In genomic region chr11:99111155-99111554, GRCm38 (mm10) we compare ENCODE assay signal across 11 mouse cellular contexts. TPM values are rescaled to one million over a fixed set of nuclear protein-coding genes. Genes with fewer than 3 reads are reported as not detected.
DNase-seq lines count a peak whose midpoint lies in the region; ATAC-seq lines count a peak whose summit lies in the region.
"Had no signal": no experiment of that assay in that cellular context is flagged by ENCODE, and none has a peak within 500 bp of the region (broad histone marks: within the 10 kb centered on the region; RNA-seq: fewer than 3 reads in every experiment).

No protein-coding gene starts in this region.

- peaks cover 50% of the 10 kb centered on the region for H3K27me3 ChIP-seq in megakaryocyte, embryonic 14.5 days (replicated peaks)
- H3K27me3 ChIP-seq in midbrain, embryonic 10.5 days (ENCODE audit: low read depth, poor library complexity, severe bottlenecking): 0 out of 2 replicates have a peak, but pooled peaks cover 6% of the 10 kb centered on the region
- H3K27me3 ChIP-seq: hindbrain, embryonic 13.5 days; liver, embryonic 12.5 days had no signal

- H3K4me1 ChIP-seq in megakaryocyte, embryonic 14.5 days: no peaks in the 10 kb centered on the region; the same call in 1 of the 2 replicates
- H3K4me1 ChIP-seq in midbrain, embryonic 10.5 days: peaks cover 34% of the 10 kb centered on the region

- peak; percentile 61 to 77 for DNase-seq in frontal cortex, postnatal 36 days (ENCODE audit: low spot score in 2 of 2)
- peak; percentile 64 to 69 for DNase-seq in left cerebral cortex, postnatal 36 days (ENCODE audit: low spot score in 2 of 2)
- DNase-seq in thymus, postnatal 36 days: peak; percentile 53 to 76
- no peak for DNase-seq in lung, postnatal 10 days
- no peak for DNase-seq in kidney, postnatal 10 days
- DNase-seq in midbrain, embryonic 10.5 days (ENCODE audit: low spot score): no peak

- no peak overlapping the region for H3K27ac ChIP-seq in midbrain, embryonic 10.5 days (replicated peaks)
- H3K27ac ChIP-seq: hindbrain, embryonic 13.5 days; liver, embryonic 12.5 days had no signal

- H3K9me3 ChIP-seq in megakaryocyte, embryonic 14.5 days: peaks cover 8% of the 10 kb centered on the region
- no peaks in the 10 kb centered on the region for H3K9me3 ChIP-seq in midbrain, embryonic 10.5 days (replicated peaks)
- H3K9me3 ChIP-seq: hindbrain, embryonic 13.5 days; liver, embryonic 12.5 days had no signal

- peak overlapping the region; percentile 7 for H3K4me3 ChIP-seq in megakaryocyte, embryonic 14.5 days (replicated peaks)
- H3K4me3 ChIP-seq in midbrain, embryonic 10.5 days: no peak overlapping the region
- H3K4me3 ChIP-seq: hindbrain, embryonic 13.5 days; liver, embryonic 12.5 days had no signal

- WGBS in midbrain, embryonic 10.5 days: 73% methylated on average over 11 of the region's 11 CpGs

- intact Hi-C loops in left cerebral cortex, postnatal 36 days (cut with DNase I): loop anchor here (5.0 kb wide), 1 partner anchor 36 kb away; no protein-coding TSS in a partner anchor

- no peak for ATAC-seq in megakaryocyte, adult 5-6 weeks (ENCODE audit: poor library complexity, severe bottlenecking)
- ATAC-seq: liver, embryonic 12.5 days had no signal

- no peaks in the 10 kb centered on the region for H3K36me3 ChIP-seq in megakaryocyte, embryonic 14.5 days (replicated peaks; ENCODE audit: low read length)
- H3K36me3 ChIP-seq in midbrain, embryonic 10.5 days: no peaks in the 10 kb centered on the region
- H3K36me3 ChIP-seq: hindbrain, embryonic 13.5 days; liver, embryonic 12.5 days had no signal

RNA-seq across cellular contexts. Expression of gene Tns4, which starts 22.0 kb away (rescaled TPM):
- polyA plus RNA-seq in megakaryocyte, embryonic 14.5 days (2012; ENCODE audit: insufficient read depth, low replicate concordance): 0.93 TPM in 1 of 2 replicates, not detected in the other
- total RNA-seq in megakaryocyte, adult 5-6 weeks (2015): 7.4 and 8.6 TPM in 2 replicates
- 4.1 and 4.6 TPM in 2 replicates for total RNA-seq in megakaryocyte, adult 5-6 weeks (2017)
- under 1 TPM; 0.45 to 0.54 TPM for total RNA-seq in left cerebral cortex, postnatal 36 days (2021)
- polyA plus RNA-seq in midbrain, embryonic 10.5 days (2016; fragmentation: Nextera tagmentation; extraction: Ambion mirVana): 0.55 and 0.84 TPM in 2 replicates
- total RNA-seq: MEL had no signal

RNA-seq across cellular contexts. Expression of gene Ccr7, which starts 43.7 kb away (rescaled TPM):
- polyA plus RNA-seq in megakaryocyte, embryonic 14.5 days (2012; ENCODE audit: insufficient read depth, low replicate concordance): not detected in 2 replicates
- 0.39 and 0.45 TPM in 2 replicates for total RNA-seq in megakaryocyte, adult 5-6 weeks (2015)
- total RNA-seq in megakaryocyte, adult 5-6 weeks (2017): 0.18 TPM in 1 of 2 replicates, not detected in the other
- not detected for total RNA-seq in left cerebral cortex, postnatal 36 days (2021)
- 0.14 TPM in 1 of 2 replicates, not detected in the other for polyA plus RNA-seq in midbrain, embryonic 10.5 days (2016; fragmentation: Nextera tagmentation; extraction: Ambion mirVana)
- polyA plus RNA-seq: hindbrain, embryonic 13.5 days had no signal

Comparison
In these comparisons a context has a peak if more than half of its experiments do, and no peak if none do; other contexts are left out.
1. DNase-seq: peak in frontal cortex, postnatal 36 days (2 of 2), left cerebral cortex, postnatal 36 days (2 of 2) and thymus, postnatal 36 days (2 of 2); none in lung, postnatal 10 days (single experiment), kidney, postnatal 10 days (single experiment) and midbrain, embryonic 10.5 days (single experiment).